Mouse (Mus musculus) heart, adult 2 months (tissue): Measurements from ENCODE around the gene Tor3a. TPM values are rescaled to one million over a fixed set of nuclear protein-coding genes. Genes with fewer than 3 reads are reported as not detected.
A peak's percentile ranks its signal among the peaks of the same experiment; 100 is the strongest.

ENCODE experiments used
- DNase-seq, 2 experiments: peaks; one replicate each; pipeline ENCODE4 v3.0.0; 2021
- H3K27ac ChIP-seq: fragments of 200-600 bp; 2 replicates; pipeline ENCODE4 v1.8.1; 2022
- H3K27me3 ChIP-seq: fragments of 200-500 bp; 2 replicates; pipeline ENCODE4 v1.6.1; 2012; ENCODE audit warnings: mild to moderate bottlenecking, low read length, inconsistent platforms, mixed read lengths; ENCODE audit not compliant: control insufficient read depth, insufficient read depth
- H3K36me3 ChIP-seq: fragments of 200-500 bp; 2 replicates; pipeline ENCODE4 v1.6.1; 2012; ENCODE audit warnings: low read length, inconsistent platforms; ENCODE audit not compliant: control insufficient read depth, insufficient read depth
- H3K4me1 ChIP-seq: fragments of 200-500 bp; 2 replicates; pipeline ENCODE4 v1.6.1; 2011; ENCODE audit warnings: low read length; ENCODE audit not compliant: control insufficient read depth, insufficient read depth
- H3K4me3 ChIP-seq: fragments of 200-600 bp; 2 replicates; pipeline ENCODE4 v1.8.1; 2022
- H3K79me2 ChIP-seq: fragments of 200-500 bp; replicated peaks from 2 replicates; pipeline ENCODE4 v1.6.1; 2012; ENCODE audit warnings: mild to moderate bottlenecking, inconsistent platforms, low read length, moderate library complexity, mixed read lengths; ENCODE audit not compliant: control insufficient read depth, insufficient read depth
- H3K9ac ChIP-seq: fragments of 200-500 bp; 2 replicates; pipeline ENCODE4 v1.6.1; 2012; ENCODE audit warnings: low read depth, mild to moderate bottlenecking, control low read depth, inconsistent platforms, low read length, mixed read lengths
- CTCF ChIP-seq: fragments of 200-600 bp; IDR thresholded peaks from 2 replicates; pipeline ENCODE4 v1.8.1; 2022; ENCODE audit warnings: antibody characterized with exemption, mild to moderate bottlenecking, moderate library complexity
- EP300 ChIP-seq: fragments of 200-500 bp; IDR thresholded peaks from 2 replicates; pipeline ENCODE4 v1.6.1; 2011; ENCODE audit warnings: low read depth, low read length, control low read depth; ENCODE audit not compliant: insufficient read depth
- POLR2A ChIP-seq: fragments of 200-500 bp; IDR thresholded peaks from 2 replicates; pipeline ENCODE4 v1.6.1; 2011; ENCODE audit warnings: mild to moderate bottlenecking, low read depth, low read length, control low read depth; ENCODE audit not compliant: insufficient read depth
- WGBS: fragments of 180-500 bp; shearing (Covaris S2); methylation state at CpG from one replicate; pipeline ENCODE4 v1.1.7; 2018; 5-methylcytosine and 5-hydroxymethylcytosine counted together
- intact Hi-C: fragments of 180-260 bp; cut with DNase I; formaldehyde crosslinking; loops from one replicate; pipeline ENCODE4 v1.15.1; 2025
- polyA plus RNA-seq: library from polyadenylated mRNA; depleted of rRNA; stranded (reverse); fragments of >200 nt; gene quantifications from 2 replicates; pipeline ENCODE4 v1.2.3, GENCODE M21; 2012
- total RNA-seq, 2 experiments: library from RNA; stranded (reverse); gene quantifications; 2 replicates each; pipeline ENCODE4 v1.2.3; 2021

The Tor3a gene
- total and polyA plus RNA-seq, 3 experiments = 8.3 to 11.6 (median 8.9) TPM

- intact Hi-C loops = no loop called here
- TF ChIP-seq EP300 (no peak), CTCF (no peak), POLR2A (no peak)
These were observed 53.8 kb downstream of the Tor3a start for GRCm38 (mm10) chr1:156620292-156620909.

GRCm38 (mm10) chr1:156617811-156618210 is 56.3 kb downstream of the Tor3a start:
- Histone ChIP-seq H3K4me1 (peaks cover 15% of the 10 kb centered on the region), H3K79me2 (no peaks in the 10 kb centered on the region; the same call in 1 of the 2 replicates), H3K9ac (no peak overlapping the region), H3K27ac (no peak overlapping the region; the same call in 1 of the 2 replicates), H3K4me3 (no peak overlapping the region), H3K27me3 (no peaks in the 10 kb centered on the region), H3K36me3 (no peaks in the 10 kb centered on the region)
- no peak for DNase-seq
- 67% methylated on average over 4 of the region's 4 CpGs for WGBS
- no peak for TF ChIP-seq CTCF
- intact Hi-C loops = no loop called here

More at GRCm38 (mm10) chr1:156620292-156620909, 53.8 kb downstream of the Tor3a start:
- H3K27me3 ChIP-seq = no peaks in the 10 kb centered on the region
- 91% methylated on average over 4 of the region's 4 CpGs for WGBS
- H3K4me1 ChIP-seq = peaks cover 12% of the 10 kb centered on the region
- no peak overlapping the region for H3K9ac ChIP-seq
- H3K36me3 ChIP-seq = peaks cover 4% of the 10 kb centered on the region
- no peak for DNase-seq
- H3K4me3 ChIP-seq = no peak overlapping the region
- H3K27ac ChIP-seq = no peak overlapping the region
- H3K79me2 ChIP-seq = no peaks in the 10 kb centered on the region; the same call in 1 of the 2 replicates

GRCm38 (mm10) chr1:156616989-156617598 is 57.1 kb downstream of the Tor3a start:
- DNase-seq = no peak
- intact Hi-C loops = no loop called here
- Histone ChIP-seq H3K27me3 (no peaks in the 10 kb centered on the region), H3K27ac (peak overlapping the region; percentile 8; the same call in 1 of the 2 replicates), H3K79me2 (no peaks in the 10 kb centered on the region; the same call in 1 of the 2 replicates), H3K36me3 (no peaks in the 10 kb centered on the region), H3K4me1 (peaks cover 15% of the 10 kb centered on the region), H3K9ac (peak overlapping the region; percentile 18; the same call in 1 of the 2 replicates), H3K4me3 (no peak overlapping the region)
- WGBS = 35% methylated on average over 12 of the region's 12 CpGs
- TF ChIP-seq EP300 (no peak), CTCF (no peak), POLR2A (no peak)

GRCm38 (mm10) chr1:156615381-156616133 is 58.6 kb downstream of the Tor3a start:
- TF ChIP-seq POLR2A = peak; percentile 45; the same call in 1 of the 2 replicates
- TF ChIP-seq EP300 = no peak
- no peak for TF ChIP-seq CTCF
- no peaks in the 10 kb centered on the region for H3K27me3 ChIP-seq
- no peaks in the 10 kb centered on the region; the same call in 1 of the 2 replicates for H3K79me2 ChIP-seq
- peak overlapping the region; percentile 58 for H3K27ac ChIP-seq
- peak overlapping the region; percentile 48; the same call in 1 of the 2 replicates for H3K9ac ChIP-seq
- peaks cover 15% of the 10 kb centered on the region for H3K4me1 ChIP-seq
- peak; percentile 79 to 88 for DNase-seq
- 12% methylated on average over 13 of the region's 13 CpGs for WGBS
- peak overlapping the region; percentile 6; the same call in 1 of the 2 replicates for H3K4me3 ChIP-seq
- no peaks in the 10 kb centered on the region for H3K36me3 ChIP-seq
- intact Hi-C loops = loop anchor here (2.0 kb wide), 1 partner anchor 57 kb away; the partner anchor contains the start of gene Abl2

- no peaks in the 10 kb centered on the region; the same call in 1 of the 2 replicates for H3K79me2 ChIP-seq
- H3K27ac ChIP-seq = peak overlapping the region; percentile 58; the same call in 1 of the 2 replicates
- TF ChIP-seq CTCF (peak; percentile 70), EP300 (no peak), POLR2A (no peak)
- H3K9ac ChIP-seq = no peak overlapping the region
- no peaks in the 10 kb centered on the region for H3K27me3 ChIP-seq
- no peak overlapping the region for H3K4me3 ChIP-seq
- no peak for DNase-seq
- intact Hi-C loops = loop anchor here (2.0 kb wide), 1 partner anchor 56 kb away; the partner anchor contains the start of gene Abl2
- 90% methylated on average over 1 of the region's 1 CpGs for WGBS
- H3K4me1 ChIP-seq = peaks cover 15% of the 10 kb centered on the region
- no peaks in the 10 kb centered on the region for H3K36me3 ChIP-seq
These were observed 59.4 kb downstream of the Tor3a start for GRCm38 (mm10) chr1:156614710-156615109.
